Mouse (Mus musculus) frontal cortex, postnatal 25 days (tissue): ENCODE measurements at regions not wholly inside any gene's neighbourhood (a gene's known extent, or its start where the extent isn't known, plus 50 kb on each side); places are given as distances from the start of the nearest gene placed in this dataset.

Experiments
- DNase-seq, 2 experiments: peaks; one replicate each; pipeline ENCODE4 v3.0.0; 2022; ENCODE audit warnings: low spot score in 2 of 2

DNA sequence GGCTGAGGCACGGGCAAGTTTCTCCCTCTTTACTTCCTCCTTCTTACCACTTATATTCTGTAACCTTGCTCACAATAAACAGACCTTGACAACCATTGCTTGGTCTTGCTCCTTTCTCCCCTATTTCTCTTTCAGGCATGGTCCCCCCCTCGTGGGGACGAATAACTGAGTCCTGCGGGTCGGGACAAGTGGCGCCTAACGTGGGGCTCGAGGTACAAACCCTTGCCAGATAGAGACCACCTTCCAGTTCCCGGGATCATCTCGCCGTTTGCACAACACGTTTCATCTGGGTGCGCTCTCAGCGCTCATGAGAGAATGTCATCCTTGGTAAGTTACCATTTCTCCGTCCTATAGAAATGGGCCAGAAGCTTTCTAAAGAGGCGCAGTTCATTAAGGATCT is 79.6 kb upstream of the Foxn3 start:
- DNase-seq: no peak

DNA sequence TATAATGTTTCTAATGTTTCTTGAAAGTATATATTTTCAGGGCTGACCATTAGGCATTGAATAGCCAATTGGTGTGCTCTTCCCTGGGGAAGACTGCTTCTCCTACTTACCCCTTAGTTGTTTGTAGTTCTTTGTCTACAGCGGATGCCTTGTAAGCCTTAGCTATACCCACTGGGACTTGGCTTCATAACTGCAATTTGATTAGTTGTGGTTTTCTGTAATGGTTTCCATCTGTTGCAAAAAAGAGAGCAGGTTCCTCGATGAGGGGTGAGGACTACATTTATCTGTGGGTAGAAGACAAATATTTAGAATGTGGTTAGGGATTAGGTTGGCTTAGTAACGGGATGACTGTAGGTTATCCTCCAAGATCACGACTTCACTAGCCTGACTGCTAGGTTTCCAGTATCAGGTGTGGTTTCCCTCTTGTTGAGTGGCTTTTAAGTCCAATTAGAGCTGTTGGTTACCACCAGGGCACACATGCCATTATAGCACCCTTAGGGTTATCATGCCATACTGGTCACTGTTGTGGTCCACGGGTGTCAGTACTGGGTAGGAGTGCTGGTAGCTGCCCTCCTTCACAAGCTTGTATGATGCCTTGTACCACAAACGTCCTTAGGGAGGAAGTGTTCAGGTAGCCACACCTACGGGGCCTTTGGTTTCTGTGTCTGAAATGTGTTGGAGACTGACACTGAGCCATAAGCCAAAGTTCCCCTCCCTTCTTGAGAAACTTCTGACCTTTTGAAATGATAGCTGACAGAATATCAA is 78.9 kb upstream of the Foxn3 start:
- no peak for DNase-seq

DNA sequence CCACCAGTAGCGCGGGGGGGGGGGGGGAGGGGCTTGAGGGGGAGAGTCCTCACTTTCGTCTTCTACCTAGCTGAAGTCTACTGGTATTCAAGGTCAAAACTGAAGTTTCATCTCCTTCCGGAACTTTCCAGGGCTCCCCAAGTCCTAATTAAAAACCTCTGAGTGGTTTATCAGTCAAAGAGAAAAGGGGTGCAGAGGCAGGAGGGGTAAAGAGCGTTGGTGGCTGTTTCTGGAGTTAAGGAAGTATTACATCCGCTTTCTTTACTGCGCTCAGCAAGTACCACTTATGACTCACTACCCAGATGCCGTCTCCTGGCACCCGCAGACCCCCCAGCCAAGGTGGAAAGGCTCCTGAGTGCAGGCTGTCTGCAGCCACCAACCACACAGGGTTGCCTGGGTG is 77.9 kb upstream of the Foxn3 start:
- peak in 1 of 2 experiments; percentile 14 for DNase-seq

DNA sequence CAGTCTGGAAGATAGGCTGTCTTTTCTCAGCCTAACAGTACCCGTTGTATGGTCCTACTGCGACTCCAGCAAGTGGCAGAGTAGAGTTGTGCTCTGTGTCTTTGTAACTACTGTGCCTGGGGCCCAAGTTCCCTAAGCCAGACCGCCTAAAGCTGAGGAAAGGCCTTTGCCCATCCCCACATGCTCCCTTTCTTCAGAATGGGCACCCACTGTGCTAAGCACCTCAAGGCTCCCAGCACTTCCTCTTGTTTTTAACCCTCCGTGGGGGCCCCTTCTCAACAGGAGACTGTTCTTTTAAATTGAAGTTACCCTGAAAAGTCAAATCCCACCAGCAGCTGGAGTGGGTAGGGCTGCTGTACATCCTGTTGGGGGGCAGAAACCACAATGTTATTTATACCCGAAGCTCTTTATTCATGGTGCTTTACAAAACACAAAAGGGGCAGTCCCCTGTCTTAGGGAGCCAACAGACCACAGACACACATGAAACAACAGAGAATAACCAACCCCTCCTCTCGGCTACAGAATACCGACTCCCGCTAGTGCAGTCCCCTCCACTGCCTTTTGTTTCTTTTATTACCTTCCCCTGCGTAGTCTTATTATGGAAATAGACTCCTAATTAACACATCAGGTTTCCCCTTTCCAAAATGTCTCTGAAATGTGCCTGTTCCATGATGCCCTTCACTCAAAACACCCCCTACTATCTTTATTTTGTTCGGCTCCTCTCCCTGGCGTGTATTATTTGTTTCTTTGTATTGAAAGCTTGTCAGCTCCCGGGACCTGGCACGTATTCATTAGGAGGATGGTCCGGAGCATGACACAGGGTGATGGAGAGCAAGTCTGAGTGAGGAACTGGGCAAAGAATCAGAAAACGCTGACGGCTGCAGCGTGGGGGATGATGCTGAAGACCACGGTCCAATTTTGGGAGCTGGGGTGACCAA is 77.1 kb upstream of the Foxn3 start:
- DNase-seq: no peak

DNA sequence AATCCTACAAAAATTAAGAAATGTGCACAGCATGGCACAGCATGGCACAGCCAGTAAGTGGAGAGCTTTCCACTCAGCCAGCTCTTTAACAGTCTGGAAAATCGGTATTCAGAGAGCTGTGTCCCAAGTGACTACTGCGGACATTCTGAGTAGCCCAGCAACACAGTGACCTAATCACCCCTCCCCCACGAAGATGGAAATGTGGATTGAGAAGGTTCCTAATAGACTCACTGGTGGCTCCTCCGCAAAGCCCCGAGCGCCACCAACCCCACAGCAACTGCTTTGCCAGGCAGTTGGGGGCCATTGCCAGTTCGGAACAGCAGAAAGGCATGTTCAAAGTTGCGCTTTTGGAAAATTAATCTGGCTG is 76.4 kb upstream of the Foxn3 start:
- DNase-seq: peak; percentile 5 to 15

DNA sequence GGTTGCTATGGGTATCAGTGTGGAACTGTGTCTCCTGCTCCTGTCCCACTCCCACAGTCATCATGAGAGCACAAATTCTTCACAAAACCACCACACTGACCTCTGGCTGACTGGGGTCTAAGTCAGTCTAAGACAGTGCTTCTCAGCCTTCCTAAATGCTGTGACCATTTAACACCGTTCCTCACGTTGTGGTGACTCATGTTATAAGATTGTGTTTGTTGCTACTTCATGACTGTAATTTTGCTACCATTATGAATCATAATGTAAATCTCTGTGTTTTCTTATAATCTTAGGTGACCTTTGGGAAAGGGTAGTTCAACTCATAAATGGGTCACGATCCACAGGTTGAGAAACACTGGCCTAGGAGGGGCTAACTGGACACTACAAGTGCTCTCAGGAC is 75.7 kb upstream of the Foxn3 start:
- DNase-seq: no peak

DNA sequence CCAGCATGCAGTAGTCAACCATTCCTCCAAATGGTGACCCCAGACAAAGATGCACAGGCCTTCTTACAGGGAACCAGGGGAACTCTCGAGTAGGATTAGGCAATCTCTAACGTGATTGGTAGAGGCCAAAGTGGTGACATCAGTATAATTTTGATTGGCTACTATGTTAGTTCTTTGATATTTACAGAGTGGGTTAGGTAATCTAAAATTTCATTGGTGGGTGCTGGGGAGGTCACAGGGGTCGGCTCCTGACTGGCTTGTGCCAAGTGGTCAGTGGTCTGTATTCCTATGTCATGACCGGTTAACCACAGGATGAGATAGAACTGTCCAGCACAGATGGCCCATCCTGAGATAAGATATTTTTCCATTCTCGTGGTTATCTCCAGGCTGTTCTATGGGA is 74.6 kb upstream of the Foxn3 start:
- DNase-seq: no peak

DNA sequence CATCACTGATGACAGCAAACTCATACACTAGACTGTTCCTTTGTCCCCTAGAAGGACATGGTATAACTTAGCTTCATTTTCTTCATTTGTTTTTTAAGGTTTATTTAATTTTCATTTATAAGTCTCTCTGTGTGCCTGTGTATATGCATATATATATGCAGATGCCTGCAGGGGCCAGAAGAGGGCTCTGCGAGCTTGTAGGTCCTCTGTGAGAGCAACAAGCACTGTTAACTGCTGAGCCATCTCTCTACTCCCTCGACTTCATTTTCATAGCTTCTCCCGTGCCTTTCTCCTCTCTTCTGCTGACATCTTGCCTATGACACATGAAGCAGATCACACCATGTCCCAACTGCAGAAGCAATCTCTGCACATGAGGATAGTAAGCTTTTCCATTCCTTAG is 72.9 kb upstream of the Foxn3 start:
- DNase-seq: no peak

DNA sequence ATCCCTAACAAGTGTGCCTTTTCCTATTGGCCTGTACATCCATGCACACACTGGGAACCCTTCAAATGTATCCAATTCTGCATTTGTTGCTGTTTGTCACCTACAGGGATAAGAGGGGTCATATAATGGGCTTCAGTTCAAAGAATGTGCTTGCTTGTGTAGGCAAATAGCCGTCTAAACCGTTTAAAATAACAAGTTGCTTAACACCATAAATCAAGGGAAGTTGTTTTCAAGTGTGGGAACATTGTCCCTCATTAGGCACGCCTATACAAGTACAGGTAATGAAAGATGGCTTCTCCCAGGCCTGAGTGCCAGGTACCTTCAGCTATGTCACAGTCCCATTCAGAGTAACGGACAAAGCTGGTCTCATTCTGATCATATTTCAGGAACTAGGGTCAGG is 72.0 kb upstream of the Foxn3 start:
- no peak for DNase-seq

DNA sequence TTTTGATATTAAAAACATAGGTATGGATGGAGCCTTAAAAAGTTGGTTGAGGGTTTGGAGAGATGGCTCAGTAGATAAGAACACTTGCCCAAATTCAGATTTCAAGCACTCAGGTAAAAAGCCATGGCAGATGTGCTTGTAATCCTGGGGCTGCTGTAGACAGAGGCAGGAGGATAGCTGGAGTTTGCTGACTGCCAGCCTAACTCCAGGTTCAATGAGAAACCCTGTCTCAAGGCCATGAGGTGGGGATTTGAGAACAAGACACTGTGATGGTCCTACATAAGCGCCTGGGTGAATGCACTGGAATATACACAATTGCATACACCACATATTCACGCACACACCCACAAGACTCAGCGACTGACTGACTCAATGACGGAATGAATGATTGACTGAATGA is 71.3 kb upstream of the Foxn3 start:
- DNase-seq: no peak

DNA sequence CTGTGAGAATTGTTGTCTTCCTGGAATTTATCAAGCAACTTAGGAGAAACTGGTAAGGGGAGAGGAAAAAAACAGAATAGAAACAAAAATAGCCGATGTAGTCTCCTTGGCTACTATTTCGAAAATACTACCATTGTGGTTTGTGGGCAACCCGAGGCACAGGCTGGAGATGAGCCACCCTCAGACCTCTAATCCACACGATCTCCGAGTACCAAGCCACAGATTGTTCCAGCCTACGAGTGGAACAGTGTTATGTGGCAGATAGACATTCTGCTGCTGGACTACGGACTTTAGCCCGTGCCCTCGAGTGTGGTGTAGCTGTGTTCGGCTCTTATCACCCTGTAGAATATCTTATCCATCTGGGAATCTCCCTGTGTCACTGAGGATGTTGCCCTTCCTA is 70.3 kb upstream of the Foxn3 start:
- DNase-seq: no peak

DNA sequence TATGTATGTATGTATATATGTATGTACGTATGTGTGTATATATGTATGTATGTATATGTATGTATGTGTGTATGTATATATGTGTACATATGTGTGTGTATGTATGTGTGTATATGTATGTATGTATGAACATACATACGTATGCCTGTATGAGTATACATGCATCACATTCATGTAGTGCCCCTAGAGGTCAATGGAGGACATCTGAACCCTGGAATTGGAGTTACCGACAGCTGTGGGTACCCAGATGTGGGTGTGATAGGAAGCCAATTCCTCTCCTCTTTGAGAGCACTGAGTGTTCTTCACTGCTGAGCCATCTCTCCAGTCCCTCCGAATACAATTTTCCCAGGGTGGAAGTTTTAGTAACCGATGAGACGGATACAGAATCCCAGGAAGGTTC is 69.6 kb upstream of the Foxn3 start:
- no peak for DNase-seq

DNA sequence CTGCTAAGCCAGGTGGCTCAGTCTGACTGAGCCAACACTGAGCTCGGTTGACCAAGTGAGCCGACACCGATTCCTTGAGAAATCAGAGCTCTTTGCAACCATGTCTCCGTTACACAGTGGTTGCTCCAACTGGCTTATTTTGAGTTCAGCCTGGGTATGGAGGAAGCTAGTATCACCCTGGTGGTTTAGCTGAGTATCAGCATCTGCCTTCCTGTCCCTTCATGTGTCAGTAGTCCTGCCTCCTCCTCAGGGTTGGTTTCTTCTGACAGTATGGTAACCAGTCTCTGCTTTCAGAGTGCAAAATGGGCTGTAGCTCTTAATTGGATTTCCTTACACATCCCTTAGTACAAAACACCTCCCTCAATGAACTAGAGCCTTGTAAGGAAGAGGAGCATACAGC is 66.2 kb upstream of the Foxn3 start:
- no peak for DNase-seq

DNA sequence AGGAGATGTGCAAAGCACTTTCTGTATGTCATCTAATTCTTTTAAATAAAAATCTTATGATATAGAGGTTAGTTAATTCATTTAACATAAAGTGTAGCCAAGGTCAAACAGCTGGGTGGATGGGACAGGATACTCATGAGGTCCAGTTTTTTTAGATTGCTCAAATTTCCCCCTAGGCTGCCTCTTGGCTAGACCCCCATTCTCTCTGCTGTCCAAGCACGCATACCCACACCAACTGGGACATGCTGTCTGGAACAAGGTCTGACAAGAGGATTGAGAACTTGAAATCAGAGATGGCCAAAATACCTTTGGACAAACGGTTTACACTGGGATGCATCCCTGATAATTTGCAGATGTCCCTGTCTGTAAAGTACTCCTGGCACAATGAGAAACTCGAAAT is 65.0 kb upstream of the Foxn3 start:
- DNase-seq: no peak

DNA sequence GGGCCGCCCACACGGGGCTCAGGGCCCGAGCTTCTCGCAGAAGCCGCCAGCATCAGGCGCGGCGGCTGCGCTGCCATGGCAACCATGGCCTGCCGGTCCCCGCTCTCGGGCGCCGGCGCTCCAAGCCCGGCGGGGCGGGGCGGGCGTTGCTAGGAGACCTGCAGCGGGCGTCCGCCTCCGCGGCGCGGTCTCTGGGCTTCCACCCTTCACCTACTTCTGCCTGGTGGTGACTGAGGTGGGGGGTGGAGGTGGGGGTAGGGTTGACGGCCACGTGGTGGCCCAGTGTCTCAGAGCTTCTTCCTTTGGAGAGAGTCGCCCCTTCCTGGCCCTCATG is 64.5 kb upstream of the Foxn3 start:
- DNase-seq: peak; percentile 76 to 91

DNA sequence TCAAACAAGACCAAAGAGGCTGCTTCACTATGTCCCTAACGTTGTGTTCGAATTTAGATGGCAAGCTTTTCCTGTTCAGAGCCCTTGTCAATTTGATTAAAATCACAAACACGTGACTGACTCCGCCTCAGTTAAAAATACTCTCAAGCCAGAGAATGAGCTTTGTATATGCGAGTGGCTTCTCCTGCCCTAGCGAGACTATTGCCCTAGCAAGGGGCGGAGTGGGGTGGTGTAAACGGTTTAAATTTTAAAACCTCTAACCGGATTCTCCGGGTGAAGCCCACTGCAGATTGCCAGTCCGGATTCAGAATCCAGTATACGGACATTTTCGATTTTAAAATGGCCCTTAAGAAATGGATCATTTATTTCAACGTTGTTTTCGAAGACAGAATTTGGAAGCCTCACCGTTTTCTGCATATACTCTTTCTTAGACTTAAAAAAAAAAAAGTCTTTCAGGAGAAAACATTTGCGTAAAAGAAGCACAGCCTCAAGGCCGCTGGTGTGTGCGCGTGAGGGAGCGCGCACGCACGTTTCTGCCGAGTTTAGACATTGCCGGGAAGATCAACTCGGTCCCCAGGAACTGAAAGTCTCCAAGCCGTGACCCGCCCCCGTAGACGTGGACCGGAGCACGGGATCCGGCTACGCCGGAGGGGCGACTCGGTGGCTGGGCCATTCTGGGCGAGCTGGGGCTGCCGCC is 64.0 kb upstream of the Foxn3 start:
- DNase-seq: peak in 1 of 2 experiments; percentile 23

DNA sequence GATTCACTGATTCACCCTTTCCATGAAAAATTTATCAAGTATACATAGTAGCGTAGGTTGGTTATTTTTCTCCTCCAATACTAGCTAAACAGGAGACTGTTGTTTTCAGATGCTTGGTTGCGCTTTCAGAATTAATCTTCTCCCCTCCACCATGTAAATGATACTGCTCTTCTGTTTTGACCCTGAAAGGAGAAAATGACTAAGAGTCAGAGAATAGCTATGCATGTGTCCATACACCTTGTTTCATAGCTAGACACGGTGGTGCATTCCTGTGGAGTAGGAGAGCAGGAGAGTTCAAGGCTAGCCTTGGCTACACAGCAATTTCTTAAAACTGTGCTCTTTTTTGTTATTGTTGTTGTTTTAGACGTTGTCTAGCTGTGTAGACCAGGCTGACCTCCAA is 62.8 kb upstream of the Foxn3 start:
- DNase-seq: no peak

DNA sequence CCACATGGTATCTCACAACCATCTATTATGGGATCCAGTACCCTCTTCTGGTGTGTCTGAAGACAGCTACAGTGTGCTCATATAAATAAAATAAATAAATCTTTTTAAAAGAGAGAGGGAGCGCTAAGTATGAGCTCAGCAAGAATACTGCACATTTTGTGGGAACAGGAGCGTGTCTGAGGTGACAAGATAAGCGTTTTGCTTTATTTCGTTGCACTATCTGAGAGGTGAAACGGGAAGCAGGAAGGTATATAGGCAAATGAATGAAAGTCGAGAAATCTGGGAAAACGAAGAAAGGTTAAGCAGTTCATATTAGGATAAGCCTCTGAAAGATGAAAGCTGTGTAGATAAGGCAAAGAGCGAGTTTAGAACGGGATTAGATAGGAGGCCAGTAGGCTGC is 61.7 kb upstream of the Foxn3 start:
- no peak for DNase-seq

DNA sequence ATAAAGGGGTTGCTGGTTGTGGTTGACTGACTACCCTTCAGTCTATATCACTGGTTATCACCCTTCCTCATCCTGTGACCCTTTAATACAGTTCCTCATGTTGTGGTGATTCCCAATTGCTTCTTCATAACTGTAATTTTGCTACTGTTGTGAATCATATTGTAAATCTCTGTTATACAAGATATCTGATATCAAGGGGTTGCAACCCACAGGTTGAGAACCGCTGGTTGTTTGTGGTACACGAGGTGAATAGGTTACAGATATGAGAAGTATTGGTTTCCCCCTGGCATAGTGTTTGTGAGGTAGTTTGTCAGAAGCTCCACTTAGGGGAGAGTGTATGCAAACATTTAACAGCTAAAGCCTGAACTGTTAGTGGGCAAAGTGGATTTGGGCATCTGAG is 58.9 kb upstream of the Foxn3 start:
- no peak for DNase-seq

DNA sequence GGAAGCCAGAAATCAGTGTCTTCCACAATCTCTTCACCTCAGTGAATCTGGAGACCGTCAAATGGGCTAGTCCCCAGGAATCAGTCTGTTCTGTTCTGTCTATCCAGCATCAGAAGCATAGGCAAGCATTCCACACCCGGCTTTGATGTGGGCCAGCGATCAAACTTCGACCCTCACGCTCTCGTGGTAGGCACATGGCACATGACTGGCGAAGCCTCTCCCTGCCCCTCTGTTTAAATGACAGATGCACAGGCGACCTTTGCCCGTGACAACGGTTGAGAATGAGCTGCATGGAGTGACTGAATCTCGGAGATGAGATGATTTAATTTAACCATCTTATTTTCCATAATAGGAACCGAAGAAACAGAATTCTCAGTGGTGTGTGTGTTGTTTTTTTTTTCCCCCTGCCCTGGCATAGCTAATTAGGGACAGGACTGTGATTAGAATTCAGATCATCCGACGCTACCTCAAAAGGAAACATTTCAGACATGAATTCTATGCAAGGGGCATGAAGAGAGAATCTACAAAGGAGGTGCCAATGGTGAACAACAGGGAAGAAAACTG is 53.9 kb upstream of the Foxn3 start:
- no peak for DNase-seq

DNA sequence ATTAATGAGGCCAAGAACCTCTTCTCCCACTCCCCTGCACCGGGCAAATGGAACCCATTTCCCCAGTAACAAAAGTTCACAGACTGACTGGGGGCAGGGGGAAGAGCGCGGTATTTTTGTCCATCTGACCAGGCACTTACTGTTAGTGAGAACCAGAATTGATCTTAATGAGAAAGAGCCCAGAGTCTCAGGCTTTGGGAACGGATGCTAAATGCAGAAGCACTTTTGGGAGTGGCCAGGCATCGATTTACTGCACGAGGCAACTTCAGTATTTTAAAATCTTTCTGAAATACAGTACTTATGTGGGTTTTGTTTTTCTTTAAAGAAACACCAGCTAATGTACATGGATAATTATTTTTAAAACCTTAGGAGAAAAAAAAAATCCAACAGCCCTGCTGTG is 51.0 kb upstream of the Foxn3 start:
- DNase-seq: no peak
